Mouse (Mus musculus) cerebellum, adult 11 months (tissue): ENCODE measurements around the gene Gm17655.
"Not testable (repeated sequence)": the region's sequence is repeated elsewhere in the genome, so short reads cannot be mapped to it uniquely, and the experiment has no call there.

Experiments
- DNase-seq: peaks from one replicate; pipeline ENCODE4 v3.0.0; 2022

Gene Gm17655

DNA sequence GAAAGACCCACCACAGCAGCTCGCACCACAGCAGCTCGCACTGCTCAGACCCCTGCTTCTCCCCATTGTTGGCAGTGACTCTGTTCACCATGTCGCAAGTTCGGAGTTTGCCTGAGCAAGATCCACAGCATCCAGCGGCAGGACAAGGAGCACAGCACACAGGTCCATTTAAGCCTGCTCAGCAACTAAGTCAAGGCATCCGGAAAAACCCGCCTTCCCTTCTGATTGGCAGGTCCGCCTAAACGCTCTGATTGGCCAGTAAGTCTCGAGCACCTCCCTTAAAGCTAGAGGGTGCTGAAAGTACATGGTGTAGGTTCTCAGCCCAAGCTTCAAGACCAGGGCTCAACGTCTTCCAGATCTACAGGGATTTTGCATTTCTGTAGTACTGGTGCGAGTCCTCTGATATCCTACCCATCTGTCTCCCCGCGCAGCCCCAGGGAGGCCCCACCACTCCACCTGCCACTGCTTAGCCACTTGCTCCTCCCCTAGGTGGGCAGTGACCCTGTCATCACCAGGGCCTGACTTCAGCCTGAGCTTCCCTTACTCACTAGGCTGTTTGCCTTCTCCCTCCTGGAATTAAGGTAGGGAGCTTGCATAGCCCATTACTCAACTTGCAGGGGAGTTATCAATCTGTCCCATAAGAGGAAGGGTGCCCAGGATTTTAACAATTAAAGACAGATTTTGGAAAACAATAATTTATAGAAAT lies 14.0 kb upstream of the Gm17655 start:
- DNase-seq: no peak

DNA sequence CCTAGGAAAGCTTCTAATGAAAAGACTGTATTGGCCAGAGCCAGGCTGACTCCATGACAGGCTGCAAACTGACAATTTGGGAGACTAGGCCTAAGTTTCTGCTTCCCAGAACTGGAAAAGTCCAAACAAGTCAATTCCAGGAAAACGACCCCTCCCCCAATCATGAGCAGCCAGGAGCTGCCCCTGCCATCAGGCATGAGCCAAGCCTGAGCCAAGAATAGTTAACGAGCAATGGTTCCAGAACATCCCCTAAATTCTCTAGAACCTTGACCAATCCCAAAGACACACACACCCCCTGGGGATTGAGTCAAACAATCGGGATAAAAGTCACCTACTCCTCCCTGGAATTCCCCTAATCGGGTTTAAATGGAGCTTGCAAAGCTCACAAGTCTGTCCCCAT lies 10.6 kb upstream of the Gm17655 start:
- DNase-seq: no peak

DNA sequence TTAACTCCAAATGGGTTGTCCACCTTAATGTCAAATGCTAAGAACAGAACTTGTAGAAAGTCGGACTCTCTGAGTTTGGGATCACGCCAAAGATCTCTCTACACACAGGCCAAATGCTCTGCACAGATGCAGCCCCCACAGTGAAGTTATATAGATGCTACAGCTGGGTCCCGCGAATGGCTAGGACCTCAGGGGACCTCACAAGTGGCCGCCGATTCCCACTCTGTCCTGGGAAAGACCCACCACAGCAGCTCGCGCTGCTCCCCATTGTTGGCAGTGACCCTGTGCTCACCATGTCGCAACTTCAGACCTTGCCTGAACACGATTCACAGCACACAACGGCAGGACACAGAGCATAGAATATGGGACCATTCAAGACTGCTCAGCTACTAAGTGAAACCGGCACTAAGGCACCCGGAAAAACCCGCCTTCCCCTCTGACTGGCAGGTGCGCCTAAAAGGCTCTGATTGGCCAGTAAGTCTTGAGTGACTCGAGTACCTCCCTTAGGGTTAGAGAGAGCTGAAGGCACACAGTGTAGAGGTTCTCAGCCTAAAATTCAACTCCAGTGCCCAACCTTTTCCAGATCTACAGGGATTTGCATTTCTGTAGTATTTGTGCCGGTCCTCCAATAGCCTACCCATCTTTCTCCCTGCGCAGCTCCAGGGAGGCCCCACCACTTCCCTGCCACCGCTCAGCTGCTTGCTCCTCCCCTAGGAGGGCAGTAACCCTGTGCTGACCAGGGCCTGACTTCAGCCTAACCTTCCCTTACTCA lies 14.5 kb downstream of the Gm17655 start:
- DNase-seq: peak; percentile 77

DNA sequence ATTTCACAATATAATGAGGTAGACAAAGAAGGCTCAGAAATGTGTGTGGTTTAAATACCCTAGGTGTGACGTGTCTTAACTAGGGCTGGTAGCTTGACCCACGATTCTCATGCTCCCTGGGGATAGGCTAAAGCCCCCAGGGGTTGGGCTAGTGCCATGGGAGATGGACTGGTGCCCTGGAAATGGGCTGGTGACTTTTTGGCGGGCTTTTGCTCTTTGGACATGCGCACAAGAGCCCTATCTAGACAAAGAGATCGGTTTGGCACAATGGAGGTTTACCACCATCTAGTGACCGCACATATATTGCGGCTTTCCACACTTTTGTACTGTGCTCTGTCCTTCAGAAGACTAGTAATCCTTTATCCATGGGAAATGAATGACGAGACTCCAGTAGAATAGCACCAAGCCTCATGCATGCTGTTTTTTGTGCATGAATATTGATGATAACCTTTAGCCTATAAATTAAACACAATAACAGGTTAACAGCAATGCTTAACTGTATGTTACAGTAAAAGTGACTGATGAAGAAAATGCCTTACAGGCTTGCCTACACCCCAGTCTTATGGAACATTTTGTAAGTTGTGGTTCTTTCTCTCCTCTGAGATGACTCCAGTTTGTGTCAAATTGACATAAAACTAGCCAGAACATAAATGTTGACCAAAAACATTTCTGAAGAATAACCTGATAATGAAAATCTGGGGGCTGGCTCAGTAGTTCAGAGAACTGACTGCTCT lies 48.5 kb downstream of the Gm17655 start:
- DNase-seq: peak; percentile 25

DNA sequence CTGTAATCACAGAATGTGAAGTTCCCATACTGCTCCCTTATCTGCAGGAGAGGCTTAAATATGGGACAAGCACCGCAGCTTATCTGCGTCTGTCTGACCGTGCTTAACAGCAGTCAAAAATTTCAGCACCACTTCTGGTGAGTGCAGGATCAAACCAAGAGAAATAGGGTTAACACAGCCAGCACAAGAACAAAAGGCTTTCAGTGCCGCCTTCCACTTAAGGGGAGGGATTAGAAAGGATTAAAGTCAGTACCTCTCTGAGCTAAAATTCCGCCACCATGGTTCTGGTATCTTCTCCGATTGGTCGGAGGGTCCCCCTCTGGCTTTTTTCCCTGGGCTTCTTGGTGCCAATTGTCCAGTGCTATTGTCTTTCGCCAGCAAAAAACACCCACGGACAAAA lies 49.0 kb downstream of the Gm17655 start:
- no peak for DNase-seq

DNA sequence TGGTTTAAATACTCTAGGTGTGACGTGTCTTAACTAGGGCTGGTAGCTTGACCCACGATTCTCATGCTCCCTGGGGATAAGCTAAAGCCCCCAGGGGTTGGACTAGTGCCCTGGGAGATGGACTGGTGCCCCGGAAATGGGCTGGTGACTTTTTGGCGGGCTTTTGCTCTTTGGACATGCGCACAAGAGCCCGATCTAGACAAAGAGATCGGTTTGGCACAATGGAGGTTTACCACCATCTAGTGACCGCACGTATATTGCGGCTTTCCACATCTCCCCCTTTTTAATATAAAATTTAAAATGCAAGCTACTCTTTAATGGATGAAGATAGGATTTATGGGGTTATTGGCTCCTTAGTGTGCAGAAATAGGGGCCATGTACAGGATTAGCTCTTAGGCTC lies 56.5 kb downstream of the Gm17655 start:
- DNase-seq: not testable (repeated sequence)
